Mouse (Mus musculus): ENCODE results near the gene Agr2. TPM values are rescaled to one million over a fixed set of nuclear protein-coding genes. Genes with fewer than 3 reads are reported as not detected.

Gene Agr2
- polyA plus RNA-seq, 1 experiment from 2014 or later, result not detected

- no peak for ATAC-seq (ENCODE audit: insufficient read depth, low FRiP score, low TSS enrichment)
These were observed 9.2 kb upstream of the Agr2 start for GRCm38 (mm10) chr12:35983472-35983871.

GRCm38 (mm10) chr12:35984743-35985142 is 8.0 kb upstream of the Agr2 start:
- H3K4me3 ChIP-seq (ENCODE audit: low read depth, low read length), result no peak overlapping the region
- H3K27me3 ChIP-seq (ENCODE audit: control insufficient read depth, insufficient read depth, low read length), result no peaks in the 10 kb centered on the region
- WGBS, result 93% methylated on average over 5 of the region's 5 CpGs
- DNase-seq (ENCODE audit: low spot score), result no peak
- H3K4me2 ChIP-seq (ENCODE audit: low read depth), result no peak overlapping the region
- no peak for ATAC-seq (ENCODE audit: insufficient read depth, low FRiP score, low TSS enrichment)
- no peaks in the 10 kb centered on the region for H3K36me3 ChIP-seq (ENCODE audit: control insufficient read depth, insufficient read depth, low read length)
- 0 out of 2 replicates have a peak, but pooled peaks cover 5% of the 10 kb centered on the region for H3K4me1 ChIP-seq (ENCODE audit: control insufficient read depth, insufficient read depth, low read length)
- no peaks in the 10 kb centered on the region for H3K9me3 ChIP-seq (ENCODE audit: control insufficient read depth, low read length)
- H3K9ac ChIP-seq (ENCODE audit: low read length), result no peak overlapping the region
- no peak overlapping the region for H3K27ac ChIP-seq (ENCODE audit: low read depth, low read length)

More at GRCm38 (mm10) chr12:35983472-35983871, 9.2 kb upstream of the Agr2 start:
- no peaks in the 10 kb centered on the region for H3K9me3 ChIP-seq (ENCODE audit: control insufficient read depth, low read length)
- H3K4me1 ChIP-seq (ENCODE audit: control insufficient read depth, insufficient read depth, low read length), result 0 out of 2 replicates have a peak, but pooled peaks cover 5% of the 10 kb centered on the region
- H3K4me3 ChIP-seq (ENCODE audit: low read depth, low read length), result no peak overlapping the region
- no peak overlapping the region for H3K27ac ChIP-seq (ENCODE audit: low read depth, low read length)
- no peaks in the 10 kb centered on the region for H3K36me3 ChIP-seq (ENCODE audit: control insufficient read depth, insufficient read depth, low read length)
- WGBS, result 95% methylated on average over 9 of the region's 9 CpGs
- no peak for DNase-seq (ENCODE audit: low spot score)
- no peaks in the 10 kb centered on the region for H3K27me3 ChIP-seq (ENCODE audit: control insufficient read depth, insufficient read depth, low read length)
- no peak overlapping the region for H3K4me2 ChIP-seq (ENCODE audit: low read depth)
- no peak overlapping the region for H3K9ac ChIP-seq (ENCODE audit: low read length)

- DNase-seq (ENCODE audit: low spot score), result no peak
- WGBS, result 76% methylated on average over 3 of the region's 3 CpGs
- Histone ChIP-seq H3K9ac (ENCODE audit: low read length) (no peak overlapping the region), H3K27ac (ENCODE audit: low read depth, low read length) (no peak overlapping the region), H3K4me2 (ENCODE audit: low read depth) (no peak overlapping the region), H3K36me3 (ENCODE audit: control insufficient read depth, insufficient read depth, low read length) (no peaks in the 10 kb centered on the region), H3K4me1 (ENCODE audit: control insufficient read depth, insufficient read depth, low read length) (no peaks in the 10 kb centered on the region), H3K4me3 (ENCODE audit: low read depth, low read length) (no peak overlapping the region), H3K9me3 (ENCODE audit: control insufficient read depth, low read length) (no peaks in the 10 kb centered on the region), H3K27me3 (ENCODE audit: control insufficient read depth, insufficient read depth, low read length) (no peaks in the 10 kb centered on the region)
- no peak for ATAC-seq (ENCODE audit: insufficient read depth, low FRiP score, low TSS enrichment)
These were observed 876 bp downstream of the Agr2 start for GRCm38 (mm10) chr12:35993583-35993982.

DNA sequence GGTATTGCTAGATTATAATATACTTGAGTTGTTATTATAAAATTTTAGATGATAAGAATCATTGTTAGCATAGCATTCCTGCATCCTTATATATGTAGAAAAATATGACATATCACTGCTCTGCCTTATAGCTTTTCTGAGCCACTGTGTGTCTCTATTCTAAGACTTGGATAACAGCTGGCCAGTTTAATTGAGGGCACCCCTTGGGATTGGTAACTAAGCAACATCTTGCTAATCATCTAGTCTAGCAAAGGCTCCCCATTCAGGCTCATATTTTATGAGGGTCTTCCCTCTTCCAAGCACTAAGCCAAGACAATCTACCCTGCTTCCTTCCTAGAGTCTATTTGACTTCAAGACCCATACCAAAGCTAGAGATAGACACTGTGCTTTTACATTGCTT is 1.4 kb downstream of the Agr2 start:
- H3K27me3 ChIP-seq (ENCODE audit: control insufficient read depth, insufficient read depth, low read length), result no peaks in the 10 kb centered on the region
- DNase-seq (ENCODE audit: low spot score), result no peak
- 0 out of 2 replicates have a peak overlapping the region, but pooled peaks have one; percentile 20 for H3K27ac ChIP-seq (ENCODE audit: low read depth, low read length)
- H3K4me3 ChIP-seq (ENCODE audit: low read depth, low read length), result no peak overlapping the region
- H3K4me2 ChIP-seq (ENCODE audit: low read depth), result no peak overlapping the region
- H3K9me3 ChIP-seq (ENCODE audit: control insufficient read depth, low read length), result no peaks in the 10 kb centered on the region
- no peaks in the 10 kb centered on the region for H3K36me3 ChIP-seq (ENCODE audit: control insufficient read depth, insufficient read depth, low read length)
- no peaks in the 10 kb centered on the region for H3K4me1 ChIP-seq (ENCODE audit: control insufficient read depth, insufficient read depth, low read length)
- no peak overlapping the region for H3K9ac ChIP-seq (ENCODE audit: low read length)
- peak; percentile 47; the same call in 1 of the 2 replicates for ATAC-seq (ENCODE audit: insufficient read depth, low FRiP score, low TSS enrichment)

GRCm38 (mm10) chr12:35995799-35996198 is 3.1 kb downstream of the Agr2 start:
- 0 out of 2 replicates have a peak, but pooled peaks have one; percentile 42 for ATAC-seq (ENCODE audit: insufficient read depth, low FRiP score, low TSS enrichment)
- DNase-seq (ENCODE audit: low spot score), result no peak
- Histone ChIP-seq H3K27me3 (ENCODE audit: control insufficient read depth, insufficient read depth, low read length) (no peaks in the 10 kb centered on the region), H3K4me3 (ENCODE audit: low read depth, low read length) (no peak overlapping the region), H3K9me3 (ENCODE audit: control insufficient read depth, low read length) (no peaks in the 10 kb centered on the region), H3K4me1 (ENCODE audit: control insufficient read depth, insufficient read depth, low read length) (no peaks in the 10 kb centered on the region), H3K36me3 (ENCODE audit: control insufficient read depth, insufficient read depth, low read length) (no peaks in the 10 kb centered on the region), H3K27ac (ENCODE audit: low read depth, low read length) (no peak overlapping the region), H3K4me2 (ENCODE audit: low read depth) (no peak overlapping the region), H3K9ac (ENCODE audit: low read length) (no peak overlapping the region)
- 31% methylated on average over 5 of the region's 5 CpGs for WGBS

- WGBS, result 69% methylated on average over 4 of the region's 4 CpGs
- Histone ChIP-seq H3K36me3 (ENCODE audit: control insufficient read depth, insufficient read depth, low read length) (no peaks in the 10 kb centered on the region), H3K4me3 (ENCODE audit: low read depth, low read length) (no peak overlapping the region), H3K9ac (ENCODE audit: low read length) (no peak overlapping the region), H3K4me2 (ENCODE audit: low read depth) (no peak overlapping the region), H3K9me3 (ENCODE audit: control insufficient read depth, low read length) (no peaks in the 10 kb centered on the region), H3K27me3 (ENCODE audit: control insufficient read depth, insufficient read depth, low read length) (no peaks in the 10 kb centered on the region), H3K27ac (ENCODE audit: low read depth, low read length) (no peak overlapping the region), H3K4me1 (ENCODE audit: control insufficient read depth, insufficient read depth, low read length) (no peaks in the 10 kb centered on the region)
- ATAC-seq (ENCODE audit: insufficient read depth, low FRiP score, low TSS enrichment) (no peak), DNase-seq (ENCODE audit: low spot score) (no peak)
These were observed 12.0 kb downstream of the Agr2 start for GRCm38 (mm10) chr12:36004714-36005113.

GRCm38 (mm10) chr12:36007581-36007980 is 14.9 kb downstream of the Agr2 start:
- 87% methylated on average over 2 of the region's 2 CpGs for WGBS
- Histone ChIP-seq H3K4me2 (ENCODE audit: low read depth) (no peak overlapping the region), H3K27ac (ENCODE audit: low read depth, low read length) (no peak overlapping the region), H3K4me1 (ENCODE audit: control insufficient read depth, insufficient read depth, low read length) (no peaks in the 10 kb centered on the region), H3K9me3 (ENCODE audit: control insufficient read depth, low read length) (no peaks in the 10 kb centered on the region), H3K9ac (ENCODE audit: low read length) (no peak overlapping the region), H3K4me3 (ENCODE audit: low read depth, low read length) (no peak overlapping the region), H3K27me3 (ENCODE audit: control insufficient read depth, insufficient read depth, low read length) (no peaks in the 10 kb centered on the region), H3K36me3 (ENCODE audit: control insufficient read depth, insufficient read depth, low read length) (no peaks in the 10 kb centered on the region)
- DNase-seq (ENCODE audit: low spot score) (no peak), ATAC-seq (ENCODE audit: insufficient read depth, low FRiP score, low TSS enrichment) (no peak)

GRCm38 (mm10) chr12:36008364-36009047 is 15.8 kb downstream of the Agr2 start:
- Histone ChIP-seq H3K27me3 (ENCODE audit: control insufficient read depth, insufficient read depth, low read length) (no peaks in the 10 kb centered on the region), H3K27ac (ENCODE audit: low read depth, low read length) (no peak overlapping the region), H3K36me3 (ENCODE audit: control insufficient read depth, insufficient read depth, low read length) (no peaks in the 10 kb centered on the region), H3K9me3 (ENCODE audit: control insufficient read depth, low read length) (no peaks in the 10 kb centered on the region), H3K4me2 (ENCODE audit: low read depth) (no peak overlapping the region), H3K9ac (ENCODE audit: low read length) (no peak overlapping the region), H3K4me3 (ENCODE audit: low read depth, low read length) (no peak overlapping the region), H3K4me1 (ENCODE audit: control insufficient read depth, insufficient read depth, low read length) (no peaks in the 10 kb centered on the region)
- ATAC-seq (ENCODE audit: insufficient read depth, low FRiP score, low TSS enrichment) (no peak), DNase-seq (ENCODE audit: low spot score) (no peak)
- 75% methylated on average over 6 of the region's 6 CpGs for WGBS

GRCm38 (mm10) chr12:36013216-36013910 is 20.7 kb downstream of the Agr2 start:
- ATAC-seq (ENCODE audit: insufficient read depth, low FRiP score, low TSS enrichment), result no peak
- no peaks in the 10 kb centered on the region for H3K27me3 ChIP-seq (ENCODE audit: control insufficient read depth, insufficient read depth, low read length)
- H3K27ac ChIP-seq (ENCODE audit: low read depth, low read length), result no peak overlapping the region
- no peaks in the 10 kb centered on the region for H3K36me3 ChIP-seq (ENCODE audit: control insufficient read depth, insufficient read depth, low read length)
- no peak for DNase-seq (ENCODE audit: low spot score)
- no peak overlapping the region for H3K9ac ChIP-seq (ENCODE audit: low read length)
- H3K4me2 ChIP-seq (ENCODE audit: low read depth), result no peak overlapping the region
- H3K4me1 ChIP-seq (ENCODE audit: control insufficient read depth, insufficient read depth, low read length), result no peaks in the 10 kb centered on the region
- H3K9me3 ChIP-seq (ENCODE audit: control insufficient read depth, low read length), result no peaks in the 10 kb centered on the region
- 69% methylated on average over 7 of the region's 7 CpGs for WGBS
- no peak overlapping the region for H3K4me3 ChIP-seq (ENCODE audit: low read depth, low read length)

Data from neural tube, embryonic 11.5 days (tissue).